Mouse (Mus musculus) stomach, embryonic 14.5 days (tissue): ENCODE measurements around the gene Atp23. TPM values are rescaled to one million over a fixed set of nuclear protein-coding genes. Genes with fewer than 3 reads are reported as not detected.

Experiments used
- ATAC-seq: fragments of 200-750 bp; cut with Nextera tagmentation; 2 replicates; pipeline ENCODE4 v1.8.0; 2017; ENCODE audit warnings: low read depth, moderate TSS enrichment; ENCODE audit not compliant: insufficient number of reproducible peaks, insufficient read depth, low FRiP score
- H3K27ac ChIP-seq: fragments of 300-500 bp; sonication (generic); 2 replicates; pipeline ENCODE4 v1.5.1; 2014; ENCODE audit warnings: mild to moderate bottlenecking, low read length, moderate library complexity, mixed read lengths
- H3K27me3 ChIP-seq: fragments of 300-500 bp; sonication (generic); 2 replicates; pipeline ENCODE4 v1.6.1; 2014; ENCODE audit warnings: low read length, control low read depth, mixed read lengths; ENCODE audit not compliant: control insufficient read depth, insufficient read depth
- H3K36me3 ChIP-seq: fragments of 300-500 bp; sonication (generic); 2 replicates; pipeline ENCODE4 v1.6.1; 2014; ENCODE audit warnings: mild to moderate bottlenecking, control low read depth, low read length, moderate library complexity, mixed read lengths; ENCODE audit not compliant: control insufficient read depth, insufficient read depth
- H3K4me1 ChIP-seq: fragments of 300-500 bp; sonication (generic); 2 replicates; pipeline ENCODE4 v1.6.1; 2014; ENCODE audit warnings: low read length, control low read depth, mixed read lengths; ENCODE audit not compliant: control insufficient read depth, insufficient read depth
- H3K4me2 ChIP-seq: fragments of 300-500 bp; sonication (generic); replicated peaks from 2 replicates; pipeline ENCODE4 v1.6.1; 2014; ENCODE audit warnings: low read depth, low read length, control low read depth
- H3K4me3 ChIP-seq: fragments of 300-500 bp; sonication (generic); 2 replicates; pipeline ENCODE4 v1.5.1; 2014; ENCODE audit warnings: low read depth, low read length, control low read depth
- H3K9ac ChIP-seq: fragments of 300-500 bp; sonication (generic); replicated peaks from 2 replicates; pipeline ENCODE4 v1.6.1; 2014; ENCODE audit warnings: low read depth, mild to moderate bottlenecking, control low read depth, low read length, moderate library complexity, mixed read lengths
- H3K9me3 ChIP-seq: fragments of 300-500 bp; sonication (generic); 2 replicates; pipeline ENCODE4 v1.6.1; 2016; ENCODE audit warnings: low read depth, low read length, control low read depth; ENCODE audit not compliant: control insufficient read depth
- WGBS: fragments of 180-500 bp; shearing (Covaris S2); extraction: QIAGEN DNeasy Blood & Tissue Kit; methylation state at CpG from one replicate; pipeline ENCODE4 v1.1.7; 2014; 5-methylcytosine and 5-hydroxymethylcytosine counted together
- polyA plus RNA-seq: library from polyadenylated mRNA; unstranded; fragments of >200 nt; fragmentation: Nextera tagmentation; extraction: Ambion mirVana; gene quantifications from 2 replicates; pipeline ENCODE4 v1.2.1, GENCODE M21; 2014

The Atp23 gene
- polyA plus RNA-seq, 1 experiment from 2014 or later, result 20.3 TPM

DNA sequence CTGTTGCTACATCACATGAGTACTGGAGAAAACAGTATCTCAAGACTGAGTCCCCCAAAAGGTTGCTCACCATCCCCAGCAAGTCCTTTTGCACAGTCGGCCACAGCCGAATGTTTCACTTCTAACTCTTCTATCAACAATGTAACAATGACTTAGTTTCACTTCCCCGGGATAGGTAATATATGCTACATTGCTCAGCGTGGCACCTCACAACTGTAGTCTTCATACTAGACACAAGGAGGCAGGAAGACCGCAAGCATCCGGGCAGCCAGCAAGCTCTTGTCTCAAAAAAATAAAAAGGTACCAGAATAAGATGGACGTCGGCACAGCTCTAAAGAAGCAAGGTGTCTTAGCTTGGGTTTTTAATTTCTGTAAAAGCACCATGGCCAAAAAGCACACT lies 35.9 kb downstream of the Atp23 start:
- Histone ChIP-seq H3K36me3 (no peaks in the 10 kb centered on the region), H3K4me3 (no peak overlapping the region), H3K4me1 (no peaks in the 10 kb centered on the region), H3K27me3 (no peaks in the 10 kb centered on the region), H3K4me2 (no peak overlapping the region), H3K27ac (no peak overlapping the region), H3K9me3 (no peaks in the 10 kb centered on the region), H3K9ac (no peak overlapping the region)
- ATAC-seq, result no peak
- 90% methylated on average over 8 of the region's 8 CpGs for whole genome bisulfite sequencing

DNA sequence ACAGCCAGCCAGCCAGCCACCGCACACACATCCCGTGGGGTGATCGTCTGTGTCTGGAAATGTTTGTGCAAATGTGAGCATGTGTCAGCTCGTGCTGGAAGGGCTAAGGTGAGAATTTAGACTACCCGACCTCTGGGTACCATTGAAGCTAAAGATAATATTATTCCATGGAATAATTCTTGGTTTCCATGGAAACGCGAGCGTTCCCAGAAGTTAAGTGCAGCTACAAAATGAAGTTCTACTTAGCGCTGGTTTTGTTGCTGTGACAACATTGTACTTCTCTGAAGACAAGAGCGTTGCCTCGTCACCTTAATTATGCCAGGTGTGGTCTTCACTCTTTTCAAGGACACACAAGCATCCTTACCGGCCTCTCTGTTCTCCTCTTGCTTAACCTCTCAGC lies 39.0 kb downstream of the Atp23 start:
- no peak overlapping the region for H3K4me3 ChIP-seq
- no peaks in the 10 kb centered on the region for H3K9me3 ChIP-seq
- H3K27me3 ChIP-seq, result no peaks in the 10 kb centered on the region
- H3K4me1 ChIP-seq, result no peaks in the 10 kb centered on the region
- no peak overlapping the region for H3K27ac ChIP-seq
- WGBS, result 79% methylated on average over 12 of the region's 12 CpGs
- no peaks in the 10 kb centered on the region for H3K36me3 ChIP-seq
- H3K9ac ChIP-seq, result no peak overlapping the region
- no peak for ATAC-seq
- no peak overlapping the region for H3K4me2 ChIP-seq

DNA sequence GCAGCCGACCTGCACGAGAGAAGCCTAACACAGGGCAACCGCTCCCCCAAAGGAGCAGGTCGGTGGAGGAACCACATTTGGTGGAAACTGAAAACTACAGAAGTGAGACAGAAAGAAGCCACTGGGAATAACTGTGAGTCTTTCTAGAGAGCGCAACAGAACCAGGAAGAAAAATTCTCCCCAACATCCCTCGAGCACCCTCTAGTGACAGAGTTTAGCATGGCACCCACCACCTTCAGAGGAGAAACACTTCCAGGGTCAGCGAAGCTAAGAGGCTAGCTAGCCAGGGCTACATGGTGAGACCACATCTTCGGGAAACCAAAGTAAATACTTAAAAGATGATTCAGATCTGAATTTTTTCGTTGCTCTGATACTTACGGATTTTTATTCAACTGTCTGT lies 47.9 kb downstream of the Atp23 start:
- Histone ChIP-seq H3K36me3 (no peaks in the 10 kb centered on the region), H3K27ac (no peak overlapping the region), H3K4me3 (no peak overlapping the region), H3K27me3 (no peaks in the 10 kb centered on the region), H3K9ac (no peak overlapping the region), H3K9me3 (no peaks in the 10 kb centered on the region), H3K4me1 (no peaks in the 10 kb centered on the region), H3K4me2 (no peak overlapping the region)
- ATAC-seq, result no peak
- 79% methylated on average over 10 of the region's 10 CpGs for WGBS

DNA sequence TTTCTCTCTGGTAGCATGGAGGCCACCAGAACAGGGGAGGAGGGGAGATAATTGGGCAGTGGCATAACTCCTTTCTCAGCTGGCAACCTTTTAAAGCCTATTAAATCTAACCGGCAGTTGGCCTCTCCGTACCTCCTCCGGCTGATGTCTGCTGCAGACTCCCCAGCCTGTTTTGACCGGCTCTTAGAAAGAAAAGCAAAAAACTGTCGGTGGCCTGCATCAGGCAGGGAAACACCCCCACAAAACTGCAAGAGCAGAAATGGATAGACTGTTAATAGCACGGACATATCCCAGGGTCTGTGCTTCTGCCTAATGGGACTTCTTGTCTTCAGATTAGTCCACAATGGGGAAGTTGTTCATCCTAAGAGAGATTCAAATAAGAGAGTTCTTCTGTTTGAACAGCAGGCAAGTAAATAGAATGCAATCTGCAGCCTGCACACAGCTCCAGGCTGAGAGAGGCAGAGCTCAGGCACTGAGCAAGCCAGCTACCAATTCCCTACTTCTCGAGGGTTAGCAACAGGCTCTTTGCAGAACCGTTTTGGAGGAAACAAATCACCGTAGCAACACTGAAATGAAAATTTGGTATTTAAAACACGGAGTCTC lies 55.7 kb downstream of the Atp23 start:
- peak; percentile 46; the same call in 1 of the 2 replicates for ATAC-seq
- Histone ChIP-seq H3K4me2 (peak overlapping the region; percentile 30), H3K9ac (0 out of 2 replicates have a peak overlapping the region, but pooled peaks have one; percentile 18), H3K4me1 (no peaks in the 10 kb centered on the region), H3K27me3 (no peaks in the 10 kb centered on the region), H3K36me3 (no peaks in the 10 kb centered on the region), H3K27ac (peak overlapping the region; percentile 45; the same call in 1 of the 2 replicates), H3K4me3 (no peak overlapping the region), H3K9me3 (0 out of 2 replicates have a peak, but pooled peaks cover 4% of the 10 kb centered on the region)
- 24% methylated on average over 10 of the region's 10 CpGs for WGBS

DNA sequence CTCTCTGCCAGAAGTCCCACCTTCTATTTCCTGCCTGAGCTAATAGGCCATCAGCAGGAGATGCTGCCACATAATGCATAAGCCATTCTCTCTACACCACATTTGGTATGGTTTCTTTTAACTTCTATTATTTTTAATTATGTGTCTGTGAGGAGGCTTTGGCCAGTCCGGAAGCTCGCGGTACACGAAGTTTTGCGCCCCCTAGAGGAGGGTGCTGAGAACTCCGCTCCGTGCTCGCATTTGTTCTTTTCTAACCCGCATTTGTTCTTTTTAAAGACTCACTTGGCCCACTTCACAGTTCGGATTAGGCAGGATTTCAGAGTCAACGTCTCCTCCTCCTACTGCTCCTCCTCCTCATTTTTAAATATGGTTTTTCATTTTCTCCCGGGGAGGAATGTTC lies 56.5 kb downstream of the Atp23 start:
- Histone ChIP-seq H3K27ac (no peak overlapping the region), H3K9me3 (0 out of 2 replicates have a peak, but pooled peaks cover 4% of the 10 kb centered on the region), H3K4me2 (no peak overlapping the region; the same call in 1 of the 2 replicates), H3K36me3 (no peaks in the 10 kb centered on the region), H3K4me3 (no peak overlapping the region), H3K9ac (no peak overlapping the region), H3K27me3 (no peaks in the 10 kb centered on the region), H3K4me1 (no peaks in the 10 kb centered on the region)
- WGBS, result 34% methylated on average over 12 of the region's 12 CpGs
- ATAC-seq, result no peak

DNA sequence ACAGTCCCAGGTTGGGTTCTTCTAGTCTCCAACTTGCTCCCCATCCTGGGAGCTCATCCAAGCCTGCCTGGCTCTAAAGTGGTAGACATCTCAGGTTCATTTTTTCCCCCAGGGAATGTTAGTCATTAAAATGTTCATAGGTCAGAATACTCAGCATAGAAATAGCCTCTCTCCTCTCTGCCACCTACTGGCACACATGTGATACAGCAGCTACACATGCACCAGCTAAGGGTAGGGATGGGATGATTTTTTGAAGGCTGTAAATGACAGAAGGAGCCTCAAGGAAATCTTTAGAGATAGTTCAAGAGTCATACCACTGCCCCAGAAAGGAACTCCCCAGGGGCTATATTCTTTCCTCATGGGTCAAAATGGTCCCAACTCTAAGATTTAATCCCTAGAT lies 60.9 kb downstream of the Atp23 start:
- Histone ChIP-seq H3K4me1 (no peaks in the 10 kb centered on the region), H3K4me2 (no peak overlapping the region), H3K4me3 (no peak overlapping the region), H3K9ac (no peak overlapping the region), H3K27ac (no peak overlapping the region), H3K27me3 (no peaks in the 10 kb centered on the region), H3K9me3 (0 out of 2 replicates have a peak, but pooled peaks cover 4% of the 10 kb centered on the region), H3K36me3 (no peaks in the 10 kb centered on the region)
- ATAC-seq, result no peak

DNA sequence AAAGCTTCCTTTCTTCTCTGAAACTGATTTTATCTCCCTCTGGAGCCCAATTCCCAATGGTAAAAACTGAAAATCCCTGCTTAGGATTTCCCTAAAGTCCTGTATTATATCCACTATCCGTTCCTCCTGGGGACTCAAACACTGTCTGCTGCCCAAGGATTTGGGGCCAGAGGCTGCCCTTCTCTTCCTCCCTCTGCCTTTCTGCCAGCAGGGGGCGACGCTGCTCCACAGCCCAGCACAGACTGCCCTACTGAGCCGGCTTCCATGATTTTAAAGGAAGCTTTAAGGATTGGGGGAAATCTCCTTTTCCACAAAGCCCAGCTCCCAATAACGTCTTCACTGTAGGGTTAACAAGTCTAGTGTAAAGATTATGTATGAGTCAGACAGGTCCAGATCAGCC lies 68.1 kb downstream of the Atp23 start:
- Histone ChIP-seq H3K4me3 (no peak overlapping the region), H3K4me2 (no peak overlapping the region), H3K9me3 (no peaks in the 10 kb centered on the region), H3K4me1 (no peaks in the 10 kb centered on the region), H3K9ac (no peak overlapping the region), H3K27ac (no peak overlapping the region), H3K36me3 (no peaks in the 10 kb centered on the region), H3K27me3 (no peaks in the 10 kb centered on the region)
- ATAC-seq, result no peak
- WGBS, result 40% methylated on average over 5 of the region's 5 CpGs

DNA sequence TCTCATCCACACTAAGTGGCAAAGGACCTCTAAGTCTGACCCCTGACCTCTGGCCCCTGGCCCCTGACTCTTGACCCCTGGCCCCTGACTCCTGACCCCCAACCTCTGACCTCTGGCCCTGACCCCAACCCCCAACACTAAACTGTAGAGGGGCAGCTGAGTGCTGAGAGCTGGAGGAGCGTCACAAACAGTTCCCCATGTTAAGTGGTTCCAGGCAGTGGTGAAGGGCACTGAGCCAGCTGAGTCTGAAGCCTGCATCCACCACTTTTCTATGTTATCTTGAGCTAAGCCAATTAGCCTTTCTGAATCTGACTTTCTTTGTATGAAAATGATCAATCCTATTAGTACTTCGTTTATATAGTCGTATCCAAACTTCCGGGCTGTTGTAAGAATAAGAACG lies 69.8 kb downstream of the Atp23 start:
- Histone ChIP-seq H3K9me3 (no peaks in the 10 kb centered on the region), H3K4me1 (no peaks in the 10 kb centered on the region), H3K36me3 (no peaks in the 10 kb centered on the region), H3K9ac (no peak overlapping the region), H3K4me2 (no peak overlapping the region), H3K27me3 (no peaks in the 10 kb centered on the region), H3K27ac (no peak overlapping the region), H3K4me3 (no peak overlapping the region)
- 75% methylated on average over 5 of the region's 5 CpGs for WGBS
- no peak for ATAC-seq

DNA sequence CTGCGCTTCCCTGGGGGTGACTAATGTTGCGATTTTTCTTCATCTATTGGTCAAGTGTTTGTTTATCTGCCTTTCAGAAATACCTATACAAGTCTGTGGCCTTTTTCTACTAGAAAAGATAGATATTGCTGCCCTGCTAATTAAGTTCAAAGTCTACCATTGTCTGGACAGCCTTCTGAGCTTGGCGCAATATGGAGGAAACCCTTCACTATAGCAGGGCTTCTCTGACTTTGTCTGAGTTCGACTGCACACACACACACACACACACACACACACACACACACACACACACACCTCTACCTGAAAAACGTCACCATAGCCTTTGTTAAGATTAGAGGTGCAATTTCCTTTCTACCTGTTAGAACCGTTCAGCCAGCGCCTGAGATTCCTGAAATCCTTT lies 72.5 kb downstream of the Atp23 start:
- H3K36me3 ChIP-seq, result no peaks in the 10 kb centered on the region
- no peak overlapping the region for H3K27ac ChIP-seq
- no peaks in the 10 kb centered on the region for H3K27me3 ChIP-seq
- H3K9me3 ChIP-seq, result no peaks in the 10 kb centered on the region; the same call in 1 of the 2 replicates
- no peak overlapping the region for H3K4me2 ChIP-seq
- no peak overlapping the region for H3K9ac ChIP-seq
- WGBS, result 78% methylated on average over 7 of the region's 7 CpGs
- H3K4me3 ChIP-seq, result no peak overlapping the region
- ATAC-seq, result no peak
- no peaks in the 10 kb centered on the region for H3K4me1 ChIP-seq
